Mouse (Mus musculus): ENCODE results near the gene Gm37240.

GRCm38 (mm10) chr3:85777841-85778240, 109.5 kb downstream of the Gm37240 start:
- TF ChIP-seq CTCF (IDR thresholded peaks at IDR 0.05; ENCODE audit: insufficient read depth, low read depth, low read length) (no peak), POLR2A (IDR thresholded peaks at IDR 0.05; ENCODE audit: insufficient read depth, low read depth, low read length) (no peak)

Measured in olfactory bulb, adult 2 months (tissue).